8 mouse cellular contexts compared by ENCODE assay signal in genomic region chrX:101953787-101954491, GRCm38 (mm10).
A peak's percentile ranks its signal among the peaks of the same experiment; 100 is the strongest.
DNase-seq lines count a peak whose midpoint lies in the region; ATAC-seq and TF ChIP-seq lines count a peak whose summit lies in the region.

No protein-coding gene starts in this region.

- peak; percentile 100 for ATAC-seq in megakaryocyte, adult 5-6 weeks (ENCODE audit: poor library complexity, severe bottlenecking)

- peak overlapping the region; percentile 28 for H3K27ac ChIP-seq in left cerebral cortex, adult 2 months

- DNase-seq in T-cell, adult 2 months (ENCODE audit: low spot score): peak; percentile 92
- DNase-seq in cerebellum, postnatal 36 days: peak; percentile 77 to 84
- DNase-seq in gastrocnemius, adult 8-10 months (ENCODE audit: low spot score in 2 of 2): peak; percentile 61 to 83
- peak; percentile 31 for DNase-seq in hindlimb bud, embryonic 11.5 days (ENCODE audit: extremely low spot score, low read depth, low spot score)
- peak; percentile 87 to 90 for DNase-seq in left cerebral cortex, adult 2 months (ENCODE audit: extremely low spot score in 1 of 2, low spot score in 2 of 2)
- DNase-seq in right cerebral cortex, adult 18-20 months: peak; percentile 92
- peak; percentile 65 for DNase-seq in urinary bladder, adult 2 months (ENCODE audit: low spot score)

- no peak overlapping the region for H3K4me3 ChIP-seq in left cerebral cortex, adult 2 months

- peak; percentile 92 for TF ChIP-seq CTCF in left cerebral cortex, adult 2 months (IDR thresholded peaks at IDR 0.05)

- intact Hi-C loops in left cerebral cortex, adult 2 months (cut with DNase I): loop anchor here (1.0 to 10.0 kb wide), 5 partner anchors 38 to 521 kb away; partner anchors contain the start of gene Pin4

Comparison
In these comparisons a context has a peak if more than half of its experiments do, and no peak if none do; other contexts are left out.
1. DNase-seq: peak in every context shown above with its lines; median percentile 92 in T-cell, adult 2 months; 92 in right cerebral cortex, adult 18-20 months; 88 in left cerebral cortex, adult 2 months; 80 in cerebellum, postnatal 36 days; 72 in gastrocnemius, adult 8-10 months; 65 in urinary bladder, adult 2 months; 31 in hindlimb bud, embryonic 11.5 days.